Mouse (Mus musculus) heart, adult 2 months (tissue): ENCODE measurements around the gene Rtbdn.

Experiments
- CTCF ChIP-seq: fragments of 200-600 bp; IDR thresholded peaks from 2 replicates; pipeline ENCODE4 v1.8.1; 2022; ENCODE audit warnings: antibody characterized with exemption, mild to moderate bottlenecking, moderate library complexity
- EP300 ChIP-seq: fragments of 200-500 bp; IDR thresholded peaks from 2 replicates; pipeline ENCODE4 v1.6.1; 2011; ENCODE audit warnings: low read depth, low read length, control low read depth; ENCODE audit not compliant: insufficient read depth
- POLR2A ChIP-seq: fragments of 200-500 bp; IDR thresholded peaks from 2 replicates; pipeline ENCODE4 v1.6.1; 2011; ENCODE audit warnings: mild to moderate bottlenecking, low read depth, low read length, control low read depth; ENCODE audit not compliant: insufficient read depth

DNA sequence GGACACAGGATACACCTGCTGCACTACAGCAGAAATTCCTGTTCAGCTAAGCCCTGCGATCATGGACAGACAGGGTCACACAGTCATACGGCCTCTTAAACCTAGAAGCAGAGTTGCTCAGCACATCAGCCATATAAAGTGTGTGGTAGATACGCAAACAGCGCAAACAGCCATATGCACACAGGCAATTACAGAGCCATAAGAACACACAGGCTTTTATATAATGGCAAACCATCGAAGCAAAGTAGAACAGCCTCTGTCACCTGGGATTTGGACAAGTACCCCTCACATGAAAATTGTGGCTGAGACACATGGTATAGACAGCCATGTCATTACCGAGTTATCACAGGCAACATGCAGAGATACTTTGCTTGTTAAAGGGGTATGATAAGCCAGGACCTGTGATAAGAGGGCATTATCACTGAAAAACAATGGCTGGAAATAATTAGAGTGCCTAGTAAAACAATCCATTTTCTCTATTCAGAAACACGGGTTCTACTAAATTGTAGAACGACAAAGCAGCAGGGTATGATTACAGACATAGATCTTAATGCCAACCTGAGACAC is 39.7 kb downstream of the Rtbdn start:
- TF ChIP-seq CTCF (no peak), POLR2A (no peak), EP300 (no peak)
